Mouse (Mus musculus): ENCODE measurements around the gene Map1lc3b.

DNA sequence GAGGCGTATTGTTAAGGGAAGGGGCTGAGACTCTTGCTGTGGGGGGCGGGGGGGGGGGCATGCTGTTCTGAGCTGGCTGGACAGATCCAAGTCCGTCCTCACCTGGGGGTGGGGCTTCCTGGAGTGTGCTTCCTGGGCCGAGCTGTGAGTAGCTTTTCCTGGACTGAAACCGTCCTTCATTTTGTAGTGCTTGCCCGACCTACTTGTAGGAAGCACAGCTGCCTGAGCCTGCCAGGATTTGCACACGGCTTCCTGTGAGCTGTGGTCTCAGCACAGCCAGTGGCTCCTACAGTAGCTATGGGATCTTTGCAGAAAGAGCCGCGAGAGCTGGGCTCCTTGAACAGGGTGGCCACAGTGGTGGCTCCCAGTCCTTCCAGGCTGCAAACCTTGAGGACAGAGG, 3.8 kb downstream of the Map1lc3b start:
- TF ChIP-seq CTCF (IDR thresholded peaks at IDR 0.05; ENCODE audit: low read depth, low read length) = no peak
- no peak for TF ChIP-seq POLR2A (IDR thresholded peaks at IDR 0.05; ENCODE audit: extremely low read depth, insufficient read depth, low read length)
